Mouse (Mus musculus): Measurements from ENCODE around the gene Maml3.

Gene Maml3

DNA sequence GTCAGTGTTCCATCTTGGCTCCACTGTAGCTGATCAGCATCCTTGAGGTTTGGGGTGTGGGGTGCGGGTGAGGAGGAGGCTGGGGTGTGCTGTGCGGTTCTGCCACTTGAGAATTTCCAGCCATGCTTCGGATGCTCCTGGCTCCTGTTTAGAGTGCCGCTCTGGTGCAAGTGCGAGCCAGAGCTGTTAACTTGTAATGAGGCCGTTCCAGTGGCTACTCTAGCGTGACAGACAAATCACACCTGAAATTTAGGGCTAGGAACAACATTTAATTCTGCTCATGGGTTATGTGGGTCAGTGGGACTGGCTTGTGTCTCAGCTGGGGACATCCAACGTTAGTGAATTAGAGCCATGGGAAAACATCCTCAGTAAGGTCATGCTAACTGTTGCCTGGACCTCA lies 454.9 kb downstream of the Maml3 start:
- DNase-seq: no peak

DNA sequence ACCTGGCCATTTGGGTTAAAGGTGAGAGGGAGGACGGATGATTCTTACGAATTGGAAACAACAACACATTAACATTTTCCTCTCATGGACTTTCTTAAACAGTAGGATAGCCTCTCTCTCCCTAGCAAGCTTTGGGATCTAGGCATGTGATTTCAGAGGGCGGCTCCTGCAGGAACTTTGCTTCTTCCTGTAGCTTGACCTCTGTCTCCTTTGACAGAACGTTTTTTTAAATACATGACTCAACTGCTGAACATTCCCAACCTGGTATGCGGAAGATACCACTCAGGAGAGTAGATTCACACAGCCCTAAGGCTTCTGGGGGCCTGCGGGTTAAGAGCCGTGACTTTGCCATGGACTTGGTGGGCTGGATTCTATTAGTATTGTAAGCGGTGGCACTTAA lies 455.4 kb downstream of the Maml3 start:
- DNase-seq: no peak

DNA sequence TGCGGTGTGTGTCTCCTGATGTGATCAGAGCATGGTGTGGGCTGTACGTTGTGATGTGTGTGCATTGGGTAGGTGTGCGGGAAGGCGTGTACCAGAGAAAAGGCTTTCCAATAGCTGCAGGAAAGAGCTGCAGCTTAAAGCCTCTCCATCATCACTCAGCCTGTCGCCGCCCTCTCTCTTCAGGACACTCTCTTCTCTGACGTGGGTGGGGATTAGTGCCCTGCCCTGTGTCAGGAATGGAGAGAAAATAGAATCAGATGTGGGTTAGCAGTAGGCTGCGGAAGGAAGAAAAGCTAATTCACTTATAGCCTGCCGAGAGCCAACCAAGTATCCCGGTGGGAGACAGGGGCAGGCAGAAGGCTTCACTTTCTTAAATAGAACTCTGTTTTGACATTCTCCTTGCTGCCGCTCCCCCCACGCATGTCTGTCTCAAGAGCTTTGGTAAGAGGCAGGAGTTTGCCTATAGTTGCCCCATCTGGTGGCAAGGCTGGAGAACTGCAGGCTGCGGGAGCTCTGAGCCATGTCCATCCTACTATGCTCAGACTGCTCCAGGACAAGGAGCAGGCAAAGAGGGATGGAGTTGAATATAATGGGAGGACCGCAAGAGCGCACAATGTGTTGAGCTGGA lies 456.7 kb downstream of the Maml3 start:
- peak; percentile 88 for DNase-seq

DNA sequence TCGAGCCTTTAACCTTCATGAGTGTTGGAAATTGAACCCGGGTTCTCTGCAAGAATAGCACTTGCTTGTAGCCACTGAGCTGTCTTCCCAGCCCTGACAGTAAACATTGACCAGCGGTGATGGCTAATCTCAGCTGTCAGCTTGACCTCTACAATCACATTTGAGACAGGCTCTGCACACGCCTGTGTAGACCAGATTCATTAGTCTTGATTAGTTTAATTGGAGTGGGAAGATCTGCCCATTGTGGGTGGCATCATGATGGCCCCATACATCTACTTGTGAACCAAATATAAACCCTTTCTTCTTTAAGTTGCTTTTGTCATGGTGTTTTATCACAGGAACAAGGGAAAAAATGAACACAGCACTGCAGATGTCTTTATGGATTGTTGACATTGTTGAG lies 457.5 kb downstream of the Maml3 start:
- DNase-seq: peak; percentile 84

DNA sequence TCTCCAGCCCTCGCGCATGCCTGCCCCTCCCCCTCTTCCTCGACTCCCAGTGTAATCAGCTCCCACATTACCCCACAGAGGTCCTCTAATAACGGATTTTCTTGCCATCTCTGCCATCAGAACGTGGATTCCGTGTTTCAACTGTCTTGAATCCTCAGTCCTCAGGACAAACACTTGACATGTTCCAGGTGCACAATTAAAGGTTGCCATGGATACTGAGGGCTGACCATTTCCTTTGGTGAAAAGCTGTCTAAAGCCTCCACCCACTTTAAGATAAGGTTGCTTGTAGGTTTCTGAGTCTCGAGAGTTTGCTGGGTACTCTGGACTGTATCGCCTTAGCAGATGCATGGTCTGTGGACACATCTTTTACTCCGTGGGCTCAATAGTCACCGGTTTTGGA lies 458.6 kb downstream of the Maml3 start:
- DNase-seq: no peak

DNA sequence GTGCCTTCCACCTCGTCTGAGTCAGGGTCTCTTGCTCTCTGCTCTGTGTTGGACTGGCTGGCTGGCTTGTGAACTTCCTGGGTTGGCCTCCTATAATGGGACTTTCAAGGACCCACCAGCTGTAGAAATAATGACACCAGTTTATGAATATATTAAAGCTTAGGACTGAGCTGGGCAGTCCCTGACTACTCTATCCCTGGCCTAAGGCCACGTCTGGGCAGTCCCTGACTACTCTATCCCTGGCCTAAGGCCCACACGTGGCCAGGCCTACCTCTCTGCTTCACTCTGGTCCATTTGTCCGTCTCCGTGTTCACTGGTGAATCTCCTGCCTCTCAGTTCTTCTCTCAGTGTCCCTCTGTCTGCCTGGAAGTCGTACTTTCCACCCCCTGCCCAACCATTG lies 459.4 kb downstream of the Maml3 start:
- no peak for DNase-seq

DNA sequence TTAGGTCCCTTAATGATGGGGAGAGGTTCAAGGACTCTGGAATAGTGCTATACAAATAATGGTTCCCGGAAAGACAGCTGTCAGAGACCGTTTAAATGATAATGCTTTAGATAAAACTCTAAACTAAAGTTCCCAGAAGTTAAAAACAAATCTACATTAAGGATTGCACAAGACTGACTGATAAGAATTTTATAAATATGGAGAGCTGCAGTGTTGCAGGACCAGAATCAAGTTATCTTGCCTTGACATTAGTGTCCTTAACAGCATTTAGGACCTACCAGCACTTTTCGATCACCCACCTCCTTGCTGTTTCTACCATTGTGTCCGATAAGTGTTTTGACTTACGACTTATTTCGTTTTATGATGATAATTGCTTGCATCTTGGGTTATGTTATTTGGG lies 466.6 kb downstream of the Maml3 start:
- no peak for DNase-seq

DNA sequence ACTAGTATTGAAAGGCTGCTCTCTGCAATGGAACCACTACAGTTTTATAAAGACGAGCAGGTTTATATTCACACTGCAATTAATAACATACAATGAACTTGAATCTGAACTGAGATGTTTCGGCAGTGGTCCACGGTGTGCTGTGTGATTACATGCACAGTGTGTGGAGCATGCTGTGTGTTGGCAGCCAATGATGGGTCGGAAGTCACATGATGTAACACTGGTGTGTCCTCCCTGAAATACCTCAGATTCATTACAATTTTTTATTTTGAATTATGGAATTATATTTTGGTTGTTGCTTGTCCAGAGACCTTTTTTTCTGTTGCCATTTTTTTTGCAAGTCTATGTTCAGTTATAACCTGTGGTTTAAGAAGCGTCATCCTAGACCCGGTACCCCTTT lies 467.6 kb downstream of the Maml3 start:
- DNase-seq: no peak

DNA sequence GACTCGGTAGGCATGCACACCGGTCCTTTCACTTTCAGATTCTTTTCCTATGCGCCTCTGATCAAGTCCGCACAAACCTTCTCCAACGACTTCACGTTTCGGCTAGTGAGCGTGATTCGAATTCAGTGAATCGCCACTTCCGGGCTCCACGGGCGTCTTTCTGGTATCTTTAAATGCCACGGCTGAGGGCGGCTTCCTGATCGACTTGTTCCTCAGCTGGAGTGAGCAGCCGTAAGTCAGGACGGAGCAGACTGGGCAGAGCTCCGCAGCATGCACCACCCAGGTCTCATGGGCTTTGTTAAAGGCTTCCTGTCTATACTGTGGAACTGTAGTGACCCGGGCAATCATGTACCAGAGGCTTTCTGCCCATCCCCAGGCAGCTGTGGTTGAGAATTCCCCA lies 468.2 kb downstream of the Maml3 start:
- no peak for DNase-seq

DNA sequence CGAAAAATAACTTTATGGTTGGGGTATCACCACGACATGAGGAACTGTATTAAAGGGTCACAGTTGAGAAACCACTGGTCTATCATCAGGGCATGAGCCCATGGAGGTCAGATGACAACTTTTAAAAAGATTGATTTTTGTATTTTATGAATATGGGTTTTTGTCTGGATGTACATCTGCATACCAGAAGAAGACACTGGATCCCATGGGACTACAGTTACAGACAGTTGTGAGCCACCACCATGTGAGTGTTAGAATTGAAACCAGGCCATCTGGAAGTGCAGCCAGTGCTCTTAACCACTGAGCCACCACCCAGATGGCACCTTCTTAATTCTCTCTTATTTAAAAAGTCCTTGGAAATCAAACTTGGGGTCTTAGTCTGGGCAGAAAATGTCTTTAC lies 468.9 kb downstream of the Maml3 start:
- DNase-seq: no peak

All from retina, postnatal 1 day (tissue).